Mouse (Mus musculus) hindbrain, embryonic 11.5 days (tissue): Measurements from ENCODE around the gene Olfr453. TPM values are rescaled to one million over a fixed set of nuclear protein-coding genes. Genes with fewer than 3 reads are reported as not detected.

Experiments used
- ATAC-seq: fragments of 200-750 bp; cut with Nextera tagmentation; 2 replicates; pipeline ENCODE4 v1.8.0; 2017; ENCODE audit warnings: mild to moderate bottlenecking, moderate TSS enrichment, moderate library complexity; ENCODE audit not compliant: low FRiP score
- DNase-seq: peaks from one replicate; pipeline ENCODE4 v3.0.0-alpha.2; 2015; ENCODE audit warnings: low spot score
- H3K27ac ChIP-seq: fragments of 300-500 bp; sonication (generic); 2 replicates; pipeline ENCODE4 v1.5.1; 2014; ENCODE audit warnings: mild to moderate bottlenecking, low read depth, low read length
- H3K27me3 ChIP-seq: fragments of 300-500 bp; sonication (generic); 2 replicates; pipeline ENCODE4 v1.6.1; 2014; ENCODE audit warnings: mild to moderate bottlenecking, low read length, moderate library complexity, mixed read lengths; ENCODE audit not compliant: control insufficient read depth, insufficient read depth
- H3K36me3 ChIP-seq: fragments of 300-500 bp; sonication (generic); 2 replicates; pipeline ENCODE4 v1.6.1; 2014; ENCODE audit warnings: mild to moderate bottlenecking, low read length, moderate library complexity, mixed read lengths; ENCODE audit not compliant: control insufficient read depth, insufficient read depth
- H3K4me1 ChIP-seq: fragments of 300-500 bp; sonication (generic); replicated peaks from 2 replicates; pipeline ENCODE4 v1.6.1; 2014; ENCODE audit warnings: low read length, mixed read lengths; ENCODE audit not compliant: control insufficient read depth, insufficient read depth
- H3K4me2 ChIP-seq: fragments of 300-500 bp; sonication (generic); replicated peaks from 2 replicates; pipeline ENCODE4 v1.6.1; 2014; ENCODE audit warnings: mild to moderate bottlenecking, low read depth, low read length
- H3K4me3 ChIP-seq: fragments of 300-500 bp; sonication (generic); 2 replicates; pipeline ENCODE4 v1.5.1; 2014; ENCODE audit warnings: low read depth, low read length
- H3K9ac ChIP-seq: fragments of 300-500 bp; sonication (generic); 2 replicates; pipeline ENCODE4 v1.6.1; 2014; ENCODE audit warnings: low read depth, low read length
- H3K9me3 ChIP-seq: fragments of 300-500 bp; sonication (generic); 2 replicates; pipeline ENCODE4 v1.6.1; 2016; ENCODE audit warnings: low read length; ENCODE audit not compliant: control insufficient read depth
- WGBS: fragments of 180-500 bp; shearing (Covaris S2); extraction: QIAGEN DNeasy Blood & Tissue Kit; methylation state at CpG from one replicate; pipeline ENCODE4 v1.1.7; 2014; 5-methylcytosine and 5-hydroxymethylcytosine counted together
- polyA plus RNA-seq: library from polyadenylated mRNA; unstranded; fragments of >200 nt; fragmentation: Nextera tagmentation; extraction: Ambion mirVana; gene quantifications from 2 replicates; pipeline ENCODE4 v1.2.1, GENCODE M21; 2014

The Olfr453 gene
- not detected in 2 replicates for polyA plus RNA-seq

DNA sequence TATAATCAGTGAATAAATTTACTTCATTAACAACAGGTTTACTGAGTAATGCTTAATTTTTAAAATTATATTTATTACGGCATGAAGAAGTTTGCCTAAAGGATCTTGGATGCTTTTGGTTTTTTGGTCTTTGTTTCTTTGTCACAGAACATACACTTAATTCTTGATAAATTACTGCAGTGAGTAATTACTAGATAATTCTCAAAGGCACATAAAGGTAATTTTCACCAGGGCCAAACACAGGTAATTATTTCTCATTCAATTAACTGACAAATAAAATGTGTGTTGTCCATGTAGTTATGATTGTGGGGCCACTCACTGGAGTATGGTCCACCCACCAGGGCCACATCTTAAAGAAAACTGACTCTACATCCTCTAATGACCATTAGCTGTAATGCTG lies at the start of gene Olfr453:
TSS of gene Olfr453 (plus strand) at position 301 of the 400 bp plus-strand sequence.
- Histone ChIP-seq H3K9ac (no peak within 1 kb of the TSS), H3K4me3 (no peak within 1 kb of the TSS), H3K9me3 (no peaks in the 10 kb centered on the region), H3K36me3 (no peaks in the 10 kb centered on the region), H3K27ac (no peak within 1 kb of the TSS), H3K4me2 (no peak within 1 kb of the TSS), H3K4me1 (no peaks in the 10 kb centered on the region), H3K27me3 (no peaks in the 10 kb centered on the region)
- DNase-seq = no peak
- ATAC-seq = no peak
- WGBS = 90% methylated on average over 1 of the region's 1 CpGs

DNA sequence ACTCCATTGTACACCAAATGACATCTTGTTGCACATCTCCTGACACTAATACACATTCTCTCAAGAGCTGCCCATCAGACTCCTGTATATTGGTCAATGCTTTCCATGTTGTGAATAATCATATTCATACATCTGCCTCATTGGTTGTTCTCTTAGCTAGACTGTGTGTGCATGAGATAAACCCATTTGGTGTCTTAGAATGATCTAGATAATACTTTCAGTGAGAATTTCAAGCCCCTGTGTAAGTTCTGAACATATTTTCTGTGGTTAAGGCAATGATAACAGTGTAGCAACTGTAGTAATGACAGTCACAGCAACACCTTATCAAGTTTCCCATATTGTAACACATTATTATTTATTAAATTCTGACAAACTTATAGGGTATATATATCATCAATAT lies 49.4 kb upstream of the Olfr453 start:
- no peak overlapping the region for H3K4me2 ChIP-seq
- no peaks in the 10 kb centered on the region for H3K4me1 ChIP-seq
- no peak for ATAC-seq
- no peak overlapping the region for H3K27ac ChIP-seq
- no peak overlapping the region for H3K9ac ChIP-seq
- no peak overlapping the region for H3K4me3 ChIP-seq
- H3K9me3 ChIP-seq = no peaks in the 10 kb centered on the region
- no peaks in the 10 kb centered on the region for H3K27me3 ChIP-seq
- peaks cover 6% of the 10 kb centered on the region for H3K36me3 ChIP-seq
- DNase-seq = no peak

DNA sequence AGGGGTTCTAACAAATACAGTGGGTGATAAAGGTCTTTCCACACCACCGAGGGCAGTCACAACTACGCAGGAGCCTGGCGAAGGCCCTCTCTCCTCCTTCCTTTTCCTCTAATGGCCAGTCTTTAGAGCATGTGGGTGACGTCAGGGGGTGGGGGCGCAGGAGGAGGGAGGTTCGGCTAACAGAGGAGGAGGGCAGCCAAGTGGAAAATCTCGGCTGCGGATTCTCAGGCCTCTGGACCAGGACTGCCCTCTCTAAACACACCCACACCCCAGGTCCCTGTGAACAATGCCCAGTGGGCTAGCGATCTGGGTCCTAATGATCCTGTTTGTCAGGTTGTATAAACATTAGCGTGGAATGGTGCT lies 47.0 kb upstream of the Olfr453 start:
- Histone ChIP-seq H3K9ac (peak overlapping the region; percentile 93), H3K9me3 (no peaks in the 10 kb centered on the region), H3K27me3 (no peaks in the 10 kb centered on the region), H3K36me3 (no peaks in the 10 kb centered on the region), H3K4me2 (peak overlapping the region; percentile 66), H3K27ac (peak overlapping the region; percentile 97), H3K4me1 (no peaks in the 10 kb centered on the region), H3K4me3 (peak overlapping the region; percentile 78)
- 0% methylated on average over 10 of the region's 10 CpGs for WGBS
- ATAC-seq = peak; percentile 89
- DNase-seq = peak; percentile 88

DNA sequence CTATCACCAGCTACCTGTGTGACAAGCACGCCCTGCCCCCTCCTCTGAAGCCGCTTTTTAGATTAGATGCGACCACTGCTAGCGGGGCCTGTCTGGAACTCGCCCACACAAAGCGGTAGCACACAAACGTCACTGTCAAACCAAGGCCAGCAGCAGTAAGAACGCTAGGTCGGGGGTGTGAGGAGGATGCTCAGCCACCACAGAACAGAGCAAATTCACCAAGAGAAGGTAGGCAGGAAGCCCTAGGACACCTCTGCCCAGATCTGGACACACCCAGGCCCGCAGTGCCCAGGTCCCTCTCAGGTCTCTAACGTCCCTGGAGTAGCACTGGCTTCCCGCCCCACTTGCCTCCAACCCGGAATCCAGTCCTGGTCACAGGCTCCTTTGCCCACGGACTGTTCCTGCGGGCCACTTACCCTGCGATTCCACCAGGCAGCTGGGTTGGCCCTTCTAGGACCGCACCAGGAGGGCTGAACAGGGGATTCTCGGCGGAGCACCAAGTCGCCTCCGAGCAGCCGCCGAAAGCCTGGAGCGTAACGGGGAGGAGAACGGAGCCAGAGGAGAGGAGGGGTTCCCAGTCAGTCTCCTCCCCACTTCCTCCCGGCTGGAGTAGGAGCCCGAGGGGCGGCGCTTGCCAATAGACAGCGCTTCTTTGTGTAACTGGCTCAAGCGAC lies 46.5 kb upstream of the Olfr453 start:
- ATAC-seq = peak; percentile 93
- Histone ChIP-seq H3K27ac (peak overlapping the region; percentile 97), H3K4me1 (no peaks in the 10 kb centered on the region), H3K27me3 (no peaks in the 10 kb centered on the region), H3K4me2 (peak overlapping the region; percentile 66), H3K9ac (peak overlapping the region; percentile 93), H3K4me3 (peak overlapping the region; percentile 78), H3K36me3 (no peaks in the 10 kb centered on the region), H3K9me3 (no peaks in the 10 kb centered on the region)
- under 1% methylated on average over 32 of the region's 32 CpGs for WGBS
- DNase-seq = peak; percentile 85

DNA sequence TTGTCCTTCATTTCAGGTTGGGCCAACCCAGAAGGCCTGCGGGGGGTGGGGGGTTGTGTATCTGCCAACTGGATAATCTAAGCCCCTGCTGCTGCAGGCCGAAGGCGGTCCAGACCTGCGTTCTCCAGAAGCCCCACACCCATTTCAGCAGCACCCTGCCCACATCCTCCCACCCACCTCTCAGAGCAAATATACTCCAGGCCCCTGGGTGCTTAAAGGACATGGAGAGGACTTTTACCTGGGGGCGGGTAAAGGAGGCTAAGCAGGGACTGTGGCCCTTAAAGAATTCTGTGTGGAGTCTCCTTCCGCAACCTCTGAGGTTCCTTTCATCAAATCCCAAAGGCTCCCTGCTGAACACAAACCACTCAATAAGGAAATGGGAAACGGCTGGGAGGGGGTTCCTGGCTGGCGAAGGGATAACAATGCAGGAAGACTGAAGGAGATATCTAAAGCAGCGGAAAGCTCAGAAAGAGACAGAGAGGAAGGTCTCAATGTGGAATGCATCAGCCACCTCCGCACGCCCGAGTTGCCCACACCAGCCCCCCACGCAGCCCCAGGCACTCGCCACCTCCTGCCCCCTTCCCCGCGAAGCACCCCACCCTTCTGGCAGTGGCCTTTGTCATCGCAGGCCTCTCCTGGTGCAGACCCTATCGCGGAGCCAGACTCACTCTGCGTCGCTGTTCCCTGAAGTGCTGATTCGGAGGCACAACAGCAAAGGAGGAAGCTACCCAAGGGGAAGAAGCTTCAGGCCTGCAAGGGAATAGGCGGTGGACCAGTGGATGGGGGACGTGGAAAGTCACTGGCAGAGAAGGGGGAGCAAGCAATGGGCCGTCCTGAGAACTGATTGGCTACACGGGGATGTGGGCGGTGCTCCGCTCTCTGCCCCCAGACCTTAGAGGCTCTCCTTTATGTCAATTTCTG lies 29.6 kb upstream of the Olfr453 start, which contains the start of gene Tcaf1:
TSS of gene Tcaf1 (minus strand) at position 798 of the 921 bp plus-strand sequence.
- Histone ChIP-seq H3K4me3 (peak within 1 kb of the TSS; percentile 67), H3K27me3 (no peaks in the 10 kb centered on the region), H3K36me3 (no peaks in the 10 kb centered on the region), H3K27ac (peak within 1 kb of the TSS; percentile 84), H3K9me3 (no peaks in the 10 kb centered on the region), H3K4me1 (no peaks in the 10 kb centered on the region), H3K9ac (peak within 1 kb of the TSS; percentile 77), H3K4me2 (peak within 1 kb of the TSS; percentile 37)
- ATAC-seq = peak; percentile 99
- DNase-seq = peak; percentile 86
- WGBS = under 1% methylated on average over 28 of the region's 28 CpGs

DNA sequence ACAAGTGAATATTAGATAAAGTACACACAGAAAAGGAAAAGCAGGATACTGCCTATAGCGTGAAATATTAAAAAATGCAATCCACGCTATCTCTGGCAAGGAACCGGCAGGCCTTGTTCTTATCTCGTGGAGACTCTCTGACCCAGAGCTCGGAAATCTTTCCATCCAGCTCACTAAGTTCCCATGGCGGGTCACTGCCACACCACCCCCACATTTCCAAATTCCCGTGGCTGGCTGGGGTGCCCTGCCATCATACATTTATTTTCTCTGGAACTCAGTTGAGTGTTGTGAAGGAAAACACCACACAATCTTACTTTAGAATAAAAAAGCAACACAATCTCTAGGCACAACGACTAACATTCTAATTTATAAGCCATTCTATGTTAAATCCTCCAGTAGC lies 24.5 kb upstream of the Olfr453 start:
- no peaks in the 10 kb centered on the region for H3K27me3 ChIP-seq
- no peak for ATAC-seq
- WGBS = 72% methylated on average over 8 of the region's 8 CpGs

DNA sequence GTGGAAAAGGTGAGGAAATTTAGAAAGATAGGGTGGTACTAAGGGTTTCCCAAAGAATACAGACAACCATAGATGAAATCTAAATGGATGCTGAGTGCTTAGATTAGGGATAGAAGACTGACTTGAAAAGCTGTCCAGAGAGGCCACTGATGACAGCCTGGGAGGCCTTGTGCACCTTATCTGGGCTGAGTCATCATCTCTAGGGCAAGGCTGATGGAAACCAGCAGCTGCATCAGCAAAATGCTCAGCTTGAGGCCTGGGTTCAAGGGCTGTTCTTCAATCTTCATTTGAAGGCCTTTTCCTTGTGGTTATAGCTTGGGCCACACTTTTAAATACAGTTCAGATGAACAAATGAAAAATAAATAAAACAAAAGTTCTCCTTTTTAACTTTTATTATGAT lies 21.2 kb upstream of the Olfr453 start:
- no peaks in the 10 kb centered on the region for H3K27me3 ChIP-seq
- DNase-seq (no peak), ATAC-seq (no peak)
- H3K4me3 ChIP-seq = no peak overlapping the region
- H3K4me2 ChIP-seq = no peak overlapping the region
- H3K36me3 ChIP-seq = no peaks in the 10 kb centered on the region
- H3K9me3 ChIP-seq = no peaks in the 10 kb centered on the region
- no peaks in the 10 kb centered on the region for H3K4me1 ChIP-seq
- H3K9ac ChIP-seq = no peak overlapping the region
- no peak overlapping the region for H3K27ac ChIP-seq

More for the DNA sequence above, 24.5 kb upstream of the Olfr453 start:
- no peak overlapping the region for H3K27ac ChIP-seq
- DNase-seq = no peak
- no peaks in the 10 kb centered on the region for H3K36me3 ChIP-seq
- no peak overlapping the region for H3K4me3 ChIP-seq
- H3K4me1 ChIP-seq = no peaks in the 10 kb centered on the region
- H3K4me2 ChIP-seq = no peak overlapping the region
- no peaks in the 10 kb centered on the region for H3K9me3 ChIP-seq
- no peak overlapping the region for H3K9ac ChIP-seq

DNA sequence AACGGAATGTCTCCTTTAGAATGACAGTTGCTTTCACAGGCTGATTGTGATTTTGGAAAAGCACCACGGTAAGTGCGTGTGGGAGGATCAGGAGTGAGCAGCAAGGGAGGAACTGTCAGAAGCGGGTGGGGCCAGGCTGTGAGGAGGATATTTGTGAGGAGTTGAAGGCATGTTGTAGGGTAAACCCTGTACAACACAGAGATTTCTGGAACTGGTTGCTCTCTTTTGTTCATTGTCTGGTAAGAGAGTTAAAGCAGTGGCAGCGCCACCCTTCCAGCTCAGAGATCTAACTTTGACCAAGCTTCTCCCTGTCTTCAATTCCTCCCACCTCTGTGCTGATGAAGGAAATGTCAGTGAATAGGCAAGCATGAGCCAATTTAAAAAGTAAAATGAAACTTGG lies 3.1 kb downstream of the Olfr453 start:
- no peak overlapping the region for H3K9ac ChIP-seq
- no peaks in the 10 kb centered on the region for H3K9me3 ChIP-seq
- H3K36me3 ChIP-seq = no peaks in the 10 kb centered on the region
- 75% methylated on average over 5 of the region's 5 CpGs for WGBS
- ATAC-seq (no peak), DNase-seq (no peak)
- H3K27me3 ChIP-seq = no peaks in the 10 kb centered on the region
- no peak overlapping the region for H3K27ac ChIP-seq
- no peak overlapping the region for H3K4me3 ChIP-seq
- H3K4me2 ChIP-seq = no peak overlapping the region
- H3K4me1 ChIP-seq = no peaks in the 10 kb centered on the region
